Mouse (Mus musculus) erythroblast, embryonic 14.5 days (primary cell): ENCODE data around the gene Arvcf.

Experiments
- GATA1 ChIP-seq: IDR thresholded peaks from 2 replicates; pipeline ENCODE4 v1.6.1; 2012; ENCODE audit warnings: low read length, inconsistent platforms, mixed read lengths
- TAL1 ChIP-seq: IDR thresholded peaks from 3 replicates; pipeline ENCODE4 v1.6.1; 2012; ENCODE audit warnings: low read length, inconsistent platforms, mixed read lengths

- no peak for TF ChIP-seq TAL1
- TF ChIP-seq GATA1, result no peak
Observed at GRCm38 (mm10) chr16:18394056-18394455, 46.1 kb downstream of the Arvcf start.
